Mouse (Mus musculus) kidney, postnatal 4 days (tissue): ENCODE results near the gene 1700001J03Rik.
A peak's percentile ranks its signal among the peaks of the same experiment; 100 is the strongest.
"Not testable (repeated sequence)": the region's sequence is repeated elsewhere in the genome, so short reads cannot be mapped to it uniquely, and the experiment has no call there.

Experiments used
- DNase-seq, 2 experiments: peaks; one replicate each; pipeline ENCODE4 v3.0.0; 2021; ENCODE audit warnings: mixed read lengths in 2 of 2

1700001J03Rik gene

GRCm38 (mm10) chr5:146185204-146185603, at the start of gene 1700001J03Rik:
TSS of gene 1700001J03Rik (minus strand) at chr5:146185304.
- not testable (repeated sequence) for DNase-seq

GRCm38 (mm10) chr5:146234336-146234735, 49.2 kb upstream of the 1700001J03Rik start:
- DNase-seq: no peak

GRCm38 (mm10) chr5:146232816-146233215, 47.7 kb upstream of the 1700001J03Rik start:
- no peak for DNase-seq

GRCm38 (mm10) chr5:146232056-146232675, 47.1 kb upstream of the 1700001J03Rik start:
- no peak for DNase-seq

GRCm38 (mm10) chr5:146231655-146231996, 46.5 kb upstream of the 1700001J03Rik start:
- DNase-seq: no peak

- DNase-seq: peak; percentile 91 to 96
Measured at GRCm38 (mm10) chr5:146230864-146231654, 46.0 kb upstream of the 1700001J03Rik start, which contains the start of gene Cdk8. TSS of gene Cdk8 (plus strand) at chr5:146231230.

GRCm38 (mm10) chr5:146229869-146230650, 45.0 kb upstream of the 1700001J03Rik start:
- DNase-seq: no peak

GRCm38 (mm10) chr5:146227496-146227895, 42.4 kb upstream of the 1700001J03Rik start:
- DNase-seq: no peak

- DNase-seq: no peak
Measured at GRCm38 (mm10) chr5:146223786-146224185, 38.7 kb upstream of the 1700001J03Rik start.

GRCm38 (mm10) chr5:146221722-146222121, 36.6 kb upstream of the 1700001J03Rik start:
- no peak for DNase-seq

- DNase-seq: peak; percentile 95 to 97
Measured at GRCm38 (mm10) chr5:146220879-146221714, 36.0 kb upstream of the 1700001J03Rik start, which contains the start of gene Rnf6. TSS of gene Rnf6 (minus strand) at chr5:146221555.

GRCm38 (mm10) chr5:146220501-146220878, 35.4 kb upstream of the 1700001J03Rik start:
- no peak for DNase-seq

- DNase-seq: peak; percentile 49 to 66
Measured at GRCm38 (mm10) chr5:146205537-146205936, 20.4 kb upstream of the 1700001J03Rik start.

- DNase-seq: no peak
Measured at GRCm38 (mm10) chr5:146203921-146204320, 18.8 kb upstream of the 1700001J03Rik start.

- DNase-seq: no peak
Measured at GRCm38 (mm10) chr5:146200580-146200979, 15.5 kb upstream of the 1700001J03Rik start.

- DNase-seq: no peak
Measured at GRCm38 (mm10) chr5:146199540-146199939, 14.4 kb upstream of the 1700001J03Rik start.

GRCm38 (mm10) chr5:146199073-146199472, 14.0 kb upstream of the 1700001J03Rik start:
- peak in 1 of 2 experiments; percentile 18 for DNase-seq

- DNase-seq: no peak
Measured at GRCm38 (mm10) chr5:146193360-146193759, 8.3 kb upstream of the 1700001J03Rik start.

- no peak for DNase-seq
Measured at GRCm38 (mm10) chr5:146190501-146191269, 5.6 kb upstream of the 1700001J03Rik start.

GRCm38 (mm10) chr5:146190093-146190492, 5.0 kb upstream of the 1700001J03Rik start:
- no peak for DNase-seq

- no peak for DNase-seq
Measured at GRCm38 (mm10) chr5:146188712-146189111, 3.6 kb upstream of the 1700001J03Rik start.
